Mouse (Mus musculus) ovary, postnatal 14 days (tissue): ENCODE data around the gene Ereg.

Source experiments
- DNase-seq: peaks from one replicate; pipeline ENCODE4 v3.0.0; 2022; ENCODE audit warnings: low spot score

The Ereg gene

GRCm38 (mm10) chr5:91111019-91111418, 36.6 kb downstream of the Ereg start:
- no peak for DNase-seq

- no peak for DNase-seq
Measured at GRCm38 (mm10) chr5:91113967-91114366, 39.5 kb downstream of the Ereg start.

- DNase-seq = no peak
Measured at GRCm38 (mm10) chr5:91114574-91114973, 40.2 kb downstream of the Ereg start.

DNA sequence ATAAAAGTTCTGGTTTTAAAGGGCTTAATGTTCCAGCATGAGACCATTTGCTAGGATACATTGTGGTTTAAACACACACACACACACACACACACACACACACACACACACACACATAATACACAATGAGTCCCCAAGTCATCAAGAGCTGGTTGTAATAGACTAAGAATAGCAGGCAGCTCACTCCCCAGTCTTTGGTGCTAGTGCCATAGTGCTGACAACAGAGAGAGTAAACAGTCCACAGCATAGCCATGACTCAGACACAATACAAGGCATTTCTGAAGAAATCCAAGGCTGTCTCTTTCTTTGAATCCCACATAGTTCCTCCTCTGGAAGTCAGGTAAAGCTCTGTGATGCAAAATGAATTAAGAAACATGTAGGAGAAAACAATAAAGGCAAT, 44.2 kb downstream of the Ereg start:
- no peak for DNase-seq

GRCm38 (mm10) chr5:91123404-91123803, 49.0 kb downstream of the Ereg start:
- no peak for DNase-seq

DNA sequence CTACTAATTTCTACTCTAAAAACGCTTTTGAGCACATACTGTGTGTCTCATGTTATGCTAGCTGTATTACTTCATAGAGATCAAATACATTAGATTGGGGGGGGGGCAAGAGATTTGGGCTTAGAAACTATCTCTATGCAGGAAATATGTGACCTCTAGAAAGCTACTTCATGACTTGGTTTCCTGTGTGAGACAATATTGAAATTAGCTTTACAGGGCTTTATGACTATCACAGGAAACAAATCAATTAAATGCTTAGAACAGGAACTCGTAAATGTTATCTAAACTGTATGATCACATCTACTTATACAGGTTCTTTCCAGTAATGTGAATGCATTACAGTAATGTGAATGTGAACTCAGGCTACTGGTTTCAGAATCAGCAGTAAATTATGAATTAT, 49.7 kb downstream of the Ereg start:
- no peak for DNase-seq

DNA sequence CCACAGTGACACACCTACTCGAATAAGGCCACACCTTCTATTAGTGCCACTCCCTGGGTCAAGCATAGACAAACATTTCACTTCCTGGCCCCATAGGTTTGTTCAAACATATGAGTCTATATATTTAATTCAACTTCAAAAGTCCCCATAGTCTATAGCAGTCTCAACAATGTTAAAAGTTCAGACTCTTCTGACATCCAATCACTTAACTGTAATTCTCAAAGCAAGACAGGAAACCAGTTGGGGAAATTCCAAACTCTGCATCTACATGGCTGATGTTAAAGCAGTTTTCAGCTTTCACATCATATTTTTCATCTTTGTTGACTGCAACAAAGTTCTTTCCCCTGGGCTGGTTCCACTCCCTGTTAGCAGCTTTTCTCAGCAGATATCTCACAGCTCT, 52.2 kb downstream of the Ereg start:
- no peak for DNase-seq

DNA sequence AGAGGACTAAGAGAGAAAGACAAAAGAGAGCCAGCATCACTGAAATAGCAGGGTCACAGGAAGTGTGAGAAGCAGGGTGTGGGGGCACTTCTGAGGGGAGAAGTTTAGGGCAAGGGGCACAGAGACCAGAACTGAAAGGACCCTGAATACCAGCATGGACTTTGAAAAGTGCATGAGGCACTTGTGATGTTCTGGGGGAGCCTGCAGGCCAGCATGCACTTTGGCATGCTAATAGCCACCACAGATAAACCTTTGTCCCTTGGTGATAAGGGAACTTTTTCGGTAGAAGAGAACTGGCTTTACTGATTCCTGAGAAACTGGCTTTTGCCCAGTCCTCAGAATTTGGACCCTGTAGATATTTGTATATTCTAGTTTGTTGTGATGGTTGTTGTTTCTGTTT, 60.5 kb downstream of the Ereg start:
- DNase-seq = no peak

DNA sequence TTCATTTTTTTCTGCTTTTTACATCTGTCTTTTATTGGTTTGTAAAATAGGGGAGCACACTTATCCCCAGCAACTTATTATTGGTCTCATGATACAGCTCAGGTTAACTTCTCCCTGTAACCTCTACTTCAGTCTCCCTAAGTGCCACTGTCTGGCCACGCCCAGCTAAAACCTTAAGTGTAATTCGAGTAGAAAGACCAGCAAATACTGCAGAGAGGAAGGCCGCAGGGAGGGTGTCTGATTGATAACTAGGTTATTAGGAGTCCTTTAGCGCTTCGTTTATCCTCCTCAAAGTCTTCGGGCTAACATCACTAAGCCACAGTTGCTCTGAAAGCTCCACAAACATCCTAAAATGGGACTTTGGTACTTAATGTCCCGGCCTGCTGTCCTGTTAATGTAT, 64.5 kb downstream of the Ereg start:
- DNase-seq = no peak

- peak; percentile 13 for DNase-seq
Measured at GRCm38 (mm10) chr5:91139446-91139873, 65.0 kb downstream of the Ereg start, which contains the start of gene Areg. TSS of gene Areg (plus strand) at chr5:91139599.

GRCm38 (mm10) chr5:91140896-91141448, 66.5 kb downstream of the Ereg start:
- no peak for DNase-seq
